18 mouse cellular contexts compared by ENCODE assay signal in the genomic region with DNA sequence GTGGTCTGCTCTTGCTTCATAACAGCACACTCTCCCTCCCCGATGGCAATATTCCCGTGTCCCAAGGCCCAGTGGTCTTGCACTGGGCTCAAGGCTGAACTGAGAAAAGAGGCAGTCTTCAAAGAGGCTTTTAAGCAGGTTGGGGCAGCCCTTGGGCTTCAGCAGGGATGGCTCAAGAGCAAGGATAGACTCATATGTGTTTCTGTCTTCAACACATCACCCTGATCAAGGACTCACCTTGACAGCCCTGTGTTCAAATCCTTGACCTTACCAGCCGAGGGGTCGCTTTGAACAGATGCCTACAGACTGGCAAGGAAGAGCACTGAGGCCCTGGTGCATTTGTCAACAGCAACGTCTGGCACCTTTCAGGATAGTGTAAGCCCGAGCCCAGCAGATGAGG.
DNase-seq lines count a peak whose midpoint lies in the region; ATAC-seq lines count a peak whose summit lies in the region.
"Had no signal": no experiment of that assay in that cellular context is flagged by ENCODE, and none has a peak within 500 bp of the region (broad histone marks: within the 10 kb centered on the region; RNA-seq: fewer than 3 reads in every experiment).

No protein-coding gene starts in this region.

- DNase-seq in heart, embryonic 10.5 days (ENCODE audit: low spot score) = no peak
- DNase-seq in heart, postnatal 25 days (ENCODE audit: low spot score) = no peak
- DNase-seq in hindbrain, embryonic 10.5 days (ENCODE audit: low spot score) = no peak
- DNase-seq in adrenal gland, postnatal 14 days = peak; percentile 32
- no peak for DNase-seq in right cerebral cortex, postnatal 4 days
- DNase-seq: cerebellum, adult 8-10 months; kidney, postnatal 4 days; liver, postnatal 0 days; lung, postnatal 14 days; thymus, postnatal 14 days had no signal

- H3K27me3 ChIP-seq in heart, embryonic 10.5 days (ENCODE audit: insufficient read depth, poor library complexity, severe bottlenecking) = no peaks in the 10 kb centered on the region
- H3K27me3 ChIP-seq in hindbrain, embryonic 15.5 days = no peaks in the 10 kb centered on the region
- H3K27me3 ChIP-seq in hindbrain, embryonic 10.5 days (ENCODE audit: insufficient read depth, poor library complexity, severe bottlenecking) = no peaks in the 10 kb centered on the region
- H3K27me3 ChIP-seq in midbrain, embryonic 15.5 days (replicated peaks) = no peaks in the 10 kb centered on the region
- H3K27me3 ChIP-seq: embryonic facial prominence, embryonic 12.5 days; intestine, embryonic 15.5 days; limb, embryonic 15.5 days; megakaryocyte, embryonic 14.5 days; Patski had no signal

- H3K4me3 ChIP-seq in heart, embryonic 10.5 days = no peak overlapping the region
- H3K4me3 ChIP-seq in hindbrain, embryonic 15.5 days = no peak overlapping the region
- no peak overlapping the region for H3K4me3 ChIP-seq in hindbrain, embryonic 10.5 days
- no peak overlapping the region for H3K4me3 ChIP-seq in midbrain, embryonic 15.5 days
- H3K4me3 ChIP-seq: embryonic facial prominence, embryonic 12.5 days; intestine, embryonic 15.5 days; limb, embryonic 15.5 days; megakaryocyte, embryonic 14.5 days had no signal

- WGBS in heart, embryonic 10.5 days = 59% methylated on average over 6 of the region's 6 CpGs
- 75% methylated on average over 6 of the region's 6 CpGs for WGBS in hindbrain, embryonic 15.5 days
- 79% methylated on average over 6 of the region's 6 CpGs for WGBS in hindbrain, embryonic 10.5 days
- WGBS in midbrain, embryonic 15.5 days = 83% methylated on average over 6 of the region's 6 CpGs

- no peak overlapping the region for H3K4me2 ChIP-seq in hindbrain, embryonic 15.5 days
- H3K4me2 ChIP-seq in midbrain, embryonic 15.5 days = no peak overlapping the region
- H3K4me2 ChIP-seq: embryonic facial prominence, embryonic 12.5 days; intestine, embryonic 15.5 days; limb, embryonic 15.5 days had no signal

- no peaks in the 10 kb centered on the region for H3K9me3 ChIP-seq in heart, embryonic 10.5 days
- no peaks in the 10 kb centered on the region for H3K9me3 ChIP-seq in hindbrain, embryonic 15.5 days
- H3K9me3 ChIP-seq in hindbrain, embryonic 10.5 days = no peaks in the 10 kb centered on the region
- no peaks in the 10 kb centered on the region for H3K9me3 ChIP-seq in midbrain, embryonic 15.5 days
- H3K9me3 ChIP-seq: embryonic facial prominence, embryonic 12.5 days; intestine, embryonic 15.5 days; limb, embryonic 15.5 days; megakaryocyte, embryonic 14.5 days had no signal

- H3K27ac ChIP-seq in heart, embryonic 10.5 days = peak overlapping the region; percentile 52; the same call in 1 of the 2 replicates
- peak overlapping the region; percentile 61; the same call in 1 of the 2 replicates for H3K27ac ChIP-seq in hindbrain, embryonic 15.5 days (replicated peaks)
- H3K27ac ChIP-seq in hindbrain, embryonic 10.5 days = no peak overlapping the region
- peak overlapping the region; percentile 55 for H3K27ac ChIP-seq in midbrain, embryonic 15.5 days
- H3K27ac ChIP-seq: intestine, embryonic 15.5 days; limb, embryonic 15.5 days had no signal

- peaks cover 11% of the 10 kb centered on the region for H3K36me3 ChIP-seq in heart, embryonic 10.5 days
- H3K36me3 ChIP-seq in hindbrain, embryonic 15.5 days = peaks cover 4% of the 10 kb centered on the region; the same call in 1 of the 2 replicates
- peaks cover 9% of the 10 kb centered on the region for H3K36me3 ChIP-seq in hindbrain, embryonic 10.5 days
- H3K36me3 ChIP-seq in midbrain, embryonic 15.5 days (replicated peaks) = no peaks in the 10 kb centered on the region
- H3K36me3 ChIP-seq: limb, embryonic 15.5 days had no signal

- ATAC-seq in hindbrain, embryonic 15.5 days (ENCODE audit: low FRiP score, low read depth) = peak; percentile 36; the same call in 1 of the 2 replicates
- 0 out of 2 replicates have a peak, but pooled peaks have one; percentile 19 for ATAC-seq in midbrain, embryonic 15.5 days (replicated peaks)
- ATAC-seq: activated CD4-positive, CD25-positive, alpha-beta regulatory T cell, adult 4 months; intestine, embryonic 15.5 days; liver, postnatal 0 days; Patski had no signal

- H3K9ac ChIP-seq in hindbrain, embryonic 15.5 days = no peak overlapping the region
- no peak overlapping the region for H3K9ac ChIP-seq in midbrain, embryonic 15.5 days
- H3K9ac ChIP-seq: embryonic facial prominence, embryonic 12.5 days; intestine, embryonic 15.5 days; limb, embryonic 15.5 days; liver, postnatal 0 days had no signal

- intact Hi-C loops in heart, postnatal 25 days (cut with DNase I) = no loop called here

- peaks cover 15% of the 10 kb centered on the region for H3K4me1 ChIP-seq in heart, embryonic 10.5 days
- peaks cover 39% of the 10 kb centered on the region for H3K4me1 ChIP-seq in hindbrain, embryonic 15.5 days (replicated peaks)
- H3K4me1 ChIP-seq in hindbrain, embryonic 10.5 days (replicated peaks) = 0 out of 2 replicates have a peak, but pooled peaks cover 2% of the 10 kb centered on the region
- H3K4me1 ChIP-seq in midbrain, embryonic 15.5 days = peaks cover 22% of the 10 kb centered on the region
